Mouse (Mus musculus) intestine, postnatal 0 days (tissue): ENCODE results near the gene Gm8369. TPM values are rescaled to one million over a fixed set of nuclear protein-coding genes. Genes with fewer than 3 reads are reported as not detected.
"Not testable (repeated sequence)": the region's sequence is repeated elsewhere in the genome, so short reads cannot be mapped to it uniquely, and the experiment has no call there.

Experiments used
- ATAC-seq: fragments of 200-750 bp; cut with Nextera tagmentation; 2 replicates; pipeline ENCODE4 v1.8.0; 2017; ENCODE audit warnings: mild to moderate bottlenecking, moderate TSS enrichment, moderate library complexity
- H3K27ac ChIP-seq: fragments of 300-500 bp; sonication (generic); 2 replicates; pipeline ENCODE4 v1.5.1; 2014; ENCODE audit warnings: mild to moderate bottlenecking, low read depth, low read length, moderate library complexity
- H3K27me3 ChIP-seq: fragments of 300-500 bp; sonication (generic); replicated peaks from 2 replicates; pipeline ENCODE4 v1.6.1; 2014; ENCODE audit warnings: low read length, mixed read lengths; ENCODE audit not compliant: control insufficient read depth, insufficient read depth
- H3K36me3 ChIP-seq: fragments of 300-500 bp; sonication (generic); 2 replicates; pipeline ENCODE4 v1.6.1; 2014; ENCODE audit warnings: mild to moderate bottlenecking, moderate library complexity; ENCODE audit not compliant: control insufficient read depth, insufficient read depth
- H3K4me1 ChIP-seq: fragments of 300-500 bp; sonication (generic); replicated peaks from 2 replicates; pipeline ENCODE4 v1.6.1; 2014; ENCODE audit warnings: antibody characterized with exemption, low read length, mixed read lengths; ENCODE audit not compliant: control insufficient read depth, insufficient read depth
- H3K4me2 ChIP-seq: fragments of 300-500 bp; sonication (generic); replicated peaks from 2 replicates; pipeline ENCODE4 v1.6.1; 2014; ENCODE audit warnings: low read depth, mild to moderate bottlenecking, moderate library complexity
- H3K4me3 ChIP-seq: fragments of 300-500 bp; sonication (generic); 2 replicates; pipeline ENCODE4 v1.5.1; 2014; ENCODE audit warnings: low read depth, low read length
- H3K9ac ChIP-seq: fragments of 300-500 bp; sonication (generic); 2 replicates; pipeline ENCODE4 v1.6.1; 2014; ENCODE audit warnings: mild to moderate bottlenecking, low read depth, low read length
- H3K9me3 ChIP-seq: fragments of 300-500 bp; sonication (generic); 2 replicates; pipeline ENCODE4 v1.6.1; 2016; ENCODE audit warnings: mixed run types; ENCODE audit not compliant: control insufficient read depth
- CTCF ChIP-seq: sonication (generic); IDR thresholded peaks from 2 replicates; pipeline ENCODE4 v1.5.1; 2016; ENCODE audit warnings: low read depth, mild to moderate bottlenecking, control low read depth, antibody characterized with exemption, moderate library complexity
- WGBS: fragments of 180-500 bp; shearing (Covaris S2); extraction: QIAGEN DNeasy Blood & Tissue Kit; methylation state at CpG from one replicate; pipeline ENCODE4 v1.1.7; 2014; 5-methylcytosine and 5-hydroxymethylcytosine counted together
- polyA plus RNA-seq: library from polyadenylated mRNA; unstranded; fragments of >200 nt; fragmentation: Nextera tagmentation; extraction: Ambion mirVana; gene quantifications from 2 replicates; pipeline ENCODE4 v1.2.1, GENCODE M21; 2015

The Gm8369 gene
- polyA plus RNA-seq, 1 experiment from 2014 or later = 0.29 TPM

DNA sequence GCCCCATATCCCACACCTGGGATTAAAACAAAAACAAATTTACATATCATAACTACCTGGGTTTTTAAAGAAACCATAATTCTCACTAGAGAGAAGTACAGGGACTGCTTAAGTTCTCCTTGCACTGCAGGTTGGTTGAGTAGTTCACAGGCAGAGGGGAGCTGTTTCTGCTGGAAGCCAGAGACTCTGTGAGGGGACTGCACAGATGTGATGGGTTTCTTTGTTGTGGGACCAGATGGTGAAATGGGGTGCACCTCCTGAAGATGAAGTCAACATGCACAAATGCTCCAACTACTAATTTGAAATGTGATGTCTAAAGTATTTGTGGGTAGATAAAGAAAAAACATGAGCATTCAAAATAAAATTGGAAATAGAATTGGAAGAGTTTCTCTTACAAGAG is 62.2 kb downstream of the Gm8369 start:
- Histone ChIP-seq H3K9me3 (no peaks in the 10 kb centered on the region), H3K4me2 (no peak overlapping the region), H3K9ac (no peak overlapping the region), H3K36me3 (no peaks in the 10 kb centered on the region), H3K4me1 (no peaks in the 10 kb centered on the region), H3K27ac (no peak overlapping the region), H3K4me3 (no peak overlapping the region), H3K27me3 (no peaks in the 10 kb centered on the region)
- TF ChIP-seq CTCF = no peak
- ATAC-seq = no peak

DNA sequence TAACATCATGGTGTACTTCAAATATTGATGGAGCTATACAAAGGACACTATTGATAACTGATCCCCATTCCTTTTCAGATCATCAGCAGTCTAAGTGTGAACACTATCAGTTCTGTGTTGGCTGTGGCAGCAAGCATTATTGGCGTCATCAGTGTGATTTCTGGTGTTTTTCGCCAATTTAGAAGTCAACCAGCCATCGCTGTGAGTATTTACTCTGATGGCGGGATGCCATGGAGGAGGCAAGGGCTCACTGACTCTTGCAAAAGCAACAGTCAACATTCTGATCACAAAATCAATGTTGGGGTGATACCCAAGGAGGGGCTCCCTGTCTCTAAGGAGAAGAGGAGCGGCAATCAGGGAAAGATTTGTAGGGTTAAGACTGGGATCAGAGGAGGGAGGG is 69.0 kb downstream of the Gm8369 start:
- no peaks in the 10 kb centered on the region for H3K4me1 ChIP-seq
- H3K27me3 ChIP-seq = no peaks in the 10 kb centered on the region
- no peak overlapping the region for H3K9ac ChIP-seq
- H3K4me2 ChIP-seq = no peak overlapping the region
- H3K9me3 ChIP-seq = no peaks in the 10 kb centered on the region
- WGBS = 85% methylated on average over 5 of the region's 5 CpGs
- H3K36me3 ChIP-seq = no peaks in the 10 kb centered on the region
- no peak for ATAC-seq
- no peak overlapping the region for H3K27ac ChIP-seq
- no peak overlapping the region for H3K4me3 ChIP-seq
- no peak for TF ChIP-seq CTCF

GRCm38 (mm10) chr19:11559560-11559959 is 73.8 kb downstream of the Gm8369 start:
- H3K27me3 ChIP-seq, H3K4me3 ChIP-seq, H3K36me3 ChIP-seq, H3K27ac ChIP-seq, H3K9me3 ChIP-seq, H3K4me1 ChIP-seq, H3K9ac ChIP-seq, ATAC-seq, H3K4me2 ChIP-seq: not testable (repeated sequence)

Other genes starting within 250 kb of the Gm8369 start
- 0.12 and 0.16 TPM in 2 replicates for gene Ms4a1, start 219.7 kb upstream of the Gm8369 start, polyA plus RNA-seq
- 0.23 TPM in 1 of 2 replicates, not detected in the other for gene Ms4a5, start 202.1 kb upstream of the Gm8369 start, polyA plus RNA-seq
- gene Ms4a14, start 171.5 kb upstream of the Gm8369 start, polyA plus RNA-seq = 0.08 and 0.09 TPM in 2 replicates
- 10.1 and 10.6 TPM in 2 replicates for gene Ms4a7, start 149.8 kb upstream of the Gm8369 start, polyA plus RNA-seq
- 8.6 and 9.3 TPM in 2 replicates for gene Ms4a4a, start 110.4 kb upstream of the Gm8369 start, polyA plus RNA-seq
- gene Ms4a4c, start 81.2 kb upstream of the Gm8369 start, polyA plus RNA-seq = 0.85 and 1.4 TPM in 2 replicates
- 1.0 and 1.6 TPM in 2 replicates for gene Ms4a4b, start 42.4 kb upstream of the Gm8369 start, polyA plus RNA-seq
- gene Ms4a6c, start 16.6 kb upstream of the Gm8369 start, polyA plus RNA-seq = 7.9 and 8.5 TPM in 2 replicates
- gene Ms4a6b, start 30.6 kb downstream of the Gm8369 start, polyA plus RNA-seq = 4.9 and 5.3 TPM in 2 replicates
- 8.7 and 9.4 TPM in 2 replicates for gene Ms4a4d, start 50.9 kb downstream of the Gm8369 start, polyA plus RNA-seq
- gene Ms4a6d, start 118.9 kb downstream of the Gm8369 start, polyA plus RNA-seq = 4.4 and 5.4 TPM in 2 replicates
- 0.04 TPM in 1 of 2 replicates, not detected in the other for gene Ms4a2, start 137.8 kb downstream of the Gm8369 start, polyA plus RNA-seq
- gene Ms4a3, start 154.9 kb downstream of the Gm8369 start, polyA plus RNA-seq = not detected in 2 replicates
- not detected in 2 replicates for gene Oosp2, start 174.6 kb downstream of the Gm8369 start, polyA plus RNA-seq
- not detected in 2 replicates for gene Oosp1, start 205.2 kb downstream of the Gm8369 start, polyA plus RNA-seq
- not detected in 2 replicates for gene Oosp3, start 211.1 kb downstream of the Gm8369 start, polyA plus RNA-seq